Mouse (Mus musculus) CH12.LX (cell line): ENCODE measurements around the gene Lhpp. TPM values are rescaled to one million over a fixed set of nuclear protein-coding genes. Genes with fewer than 3 reads are reported as not detected.

ENCODE experiments used
- DNase-seq: peaks from one replicate; pipeline ENCODE4 v3.0.0-alpha.2; 2013; ENCODE audit errors: extremely low read depth
- H3K27ac ChIP-seq: 2 replicates; pipeline ENCODE4 v1.5.1; 2012; ENCODE audit warnings: low read depth, mild to moderate bottlenecking, control low read depth, moderate library complexity; ENCODE audit not compliant: insufficient read depth
- H3K27me3 ChIP-seq: replicated peaks from 2 replicates; pipeline ENCODE3; 2012; ENCODE audit warnings: inconsistent platforms
- H3K36me3 ChIP-seq, 2 experiments: replicated peaks in 1 of 2; 2 replicates each; pipeline versions ENCODE3 to v1.6.1; 2012; ENCODE audit warnings: inconsistent platforms in 1 of 2, low read length in 1 of 2, mild to moderate bottlenecking in 1 of 2, mixed read lengths in 1 of 2, moderate library complexity in 1 of 2; ENCODE audit not compliant: control insufficient read depth in 1 of 2, insufficient read depth in 1 of 2
- H3K4me1 ChIP-seq, 2 experiments: 2 replicates each; pipeline ENCODE4 v1.6.1; 2012; ENCODE audit warnings: inconsistent platforms in 1 of 2, moderate library complexity in 1 of 2; ENCODE audit not compliant: insufficient read depth in 2 of 2, control insufficient read depth in 1 of 2
- H3K4me2 ChIP-seq: 2 replicates; pipeline ENCODE4 v1.6.1; 2012; ENCODE audit warnings: low read depth, mild to moderate bottlenecking, control low read depth; ENCODE audit not compliant: poor library complexity, insufficient read depth, severe bottlenecking
- H3K4me3 ChIP-seq, 3 experiments: fragments of 150-350 bp in 1 of 3; sonication (generic) in 1 of 3; replicated peaks in 1 of 3; 2 replicates each; pipeline versions ENCODE3 to v1.5.1; 2011 to 2012; ENCODE audit warnings: low read depth in 2 of 3, low read length in 2 of 3, mild to moderate bottlenecking in 2 of 3, moderate library complexity in 2 of 3, control low read depth in 1 of 3, improper control_type of control experiment in 1 of 3, inconsistent platforms in 1 of 3, mixed read lengths in 1 of 3; ENCODE audit not compliant: poor library complexity in 1 of 3
- H3K79me2 ChIP-seq: replicated peaks from 2 replicates; pipeline ENCODE4 v1.6.1; 2012; ENCODE audit warnings: mild to moderate bottlenecking, moderate library complexity; ENCODE audit not compliant: control insufficient read depth, poor library complexity, insufficient read depth, severe bottlenecking; ENCODE audit errors: extremely low read depth
- H3K9ac ChIP-seq: 2 replicates; pipeline ENCODE4 v1.6.1; 2012; ENCODE audit warnings: low read depth, mild to moderate bottlenecking, control low read depth, moderate library complexity; ENCODE audit not compliant: insufficient read depth
- H3K9me3 ChIP-seq: replicated peaks from 2 replicates; pipeline ENCODE3; 2012; ENCODE audit warnings: low read length, inconsistent platforms, mixed read lengths
- CHD2 ChIP-seq: IDR thresholded peaks from 2 replicates; pipeline ENCODE4 v1.6.1; 2011; ENCODE audit warnings: low read length, improper control_type of control experiment
- CTCF ChIP-seq, 2 experiments: IDR thresholded peaks in 1 of 2; conservative IDR thresholded peaks in 1 of 2; 2 replicates each; pipeline ENCODE4 v1.5.1; 2011 to 2012; ENCODE audit warnings: low read depth in 2 of 2, low read length in 2 of 2, improper control_type of control experiment in 1 of 2, inconsistent platforms in 1 of 2, mild to moderate bottlenecking in 1 of 2, moderate library complexity in 1 of 2
- ELF1 ChIP-seq: IDR thresholded peaks from 2 replicates; pipeline ENCODE4 v1.6.1; 2014; ENCODE audit warnings: low read depth, mild to moderate bottlenecking, inconsistent platforms, low read length, improper control_type of control experiment
- EP300 ChIP-seq: IDR thresholded peaks from 2 replicates; pipeline ENCODE4 v1.6.1; 2011; ENCODE audit warnings: low read length, improper control_type of control experiment
- ETS1 ChIP-seq: conservative IDR thresholded peaks from 2 replicates; pipeline ENCODE4 v1.6.1; 2012; ENCODE audit warnings: low read depth, mild to moderate bottlenecking, inconsistent platforms, low read length, improper control_type of control experiment, moderate library complexity
- IRF4 ChIP-seq: IDR thresholded peaks from 2 replicates; pipeline ENCODE4 v1.6.1; 2014; ENCODE audit warnings: low read depth, mild to moderate bottlenecking, inconsistent platforms, low read length, improper control_type of control experiment
- JUN ChIP-seq: IDR thresholded peaks from 2 replicates; pipeline ENCODE4 v1.6.1; 2011; ENCODE audit warnings: low read depth, mild to moderate bottlenecking, low read length, improper control_type of control experiment, moderate library complexity; ENCODE audit not compliant: insufficient read depth
- KAT2A ChIP-seq: IDR thresholded peaks from 2 replicates; pipeline ENCODE4 v1.6.1; 2012; ENCODE audit warnings: low read length, improper control_type of control experiment, inconsistent platforms; ENCODE audit not compliant: insufficient replicate concordance
- MXI1 ChIP-seq: IDR thresholded peaks from 2 replicates; pipeline ENCODE4 v1.6.1; 2011; ENCODE audit warnings: mild to moderate bottlenecking, low read depth, low read length, improper control_type of control experiment
- RAD21 ChIP-seq: IDR thresholded peaks from 2 replicates; pipeline ENCODE4 v1.6.1; 2011; ENCODE audit warnings: low read depth, mild to moderate bottlenecking, low read length, improper control_type of control experiment, moderate library complexity
- TBP ChIP-seq: conservative IDR thresholded peaks from 2 replicates; pipeline ENCODE4 v1.6.1; 2011; ENCODE audit warnings: low read depth, low read length, improper control_type of control experiment
- UBTF ChIP-seq: IDR thresholded peaks from 2 replicates; pipeline ENCODE4 v1.6.1; 2012; ENCODE audit warnings: low read depth, mild to moderate bottlenecking, inconsistent platforms, low read length, improper control_type of control experiment, moderate library complexity
- USF2 ChIP-seq: conservative IDR thresholded peaks from 2 replicates; pipeline ENCODE4 v1.6.1; 2011; ENCODE audit warnings: low read depth, low read length, improper control_type of control experiment
- ZC3H11A ChIP-seq: IDR thresholded peaks from 2 replicates; pipeline ENCODE4 v1.6.1; 2012; ENCODE audit warnings: low read depth, mild to moderate bottlenecking, inconsistent platforms, low read length, improper control_type of control experiment
- ZKSCAN1 ChIP-seq: IDR thresholded peaks from 2 replicates; pipeline ENCODE4 v1.6.1; 2012; ENCODE audit warnings: low read depth, inconsistent platforms, low read length, improper control_type of control experiment, borderline replicate concordance
- ZMIZ1 ChIP-seq: IDR thresholded peaks from 2 replicates; pipeline ENCODE4 v1.6.1; 2012; ENCODE audit warnings: low read depth, mild to moderate bottlenecking, inconsistent platforms, low read length, improper control_type of control experiment
- dilution Hi-C: fragments of 300-500 bp; cut with MboI; formaldehyde crosslinking; loops from 2 replicates; pipeline ENCODE4 v1.14.3; 2020; ENCODE audit warnings: low sequenced_read_pairs; ENCODE audit not compliant: extremely low pct_unique_long_range_greater_than_20kb, extremely low pct_ligation_motif_present
- in situ Hi-C: fragments of 300-500 bp; cut with MboI; formaldehyde crosslinking; loops from 3 replicates; pipeline ENCODE4 v1.14.3; 2019; ENCODE audit warnings: low sequenced_read_pairs, low pct_ligation_motif_present, low pct_unique_long_range_greater_than_20kb, mixed read lengths
- polyA plus RNA-seq: library from polyadenylated mRNA; unstranded; fragments of >175 nt; gene quantifications from 2 replicates; pipeline ENCODE4 v1.2.1, GENCODE M21; 2012; ENCODE audit warnings: low read depth; ENCODE audit not compliant: insufficient read length
- total RNA-seq, 2 experiments: library from RNA; depleted of rRNA; stranded (reverse); fragments of 300-350 nt in 1 of 2; fragments of >200 nt in 1 of 2; gene quantifications; 2 replicates each; pipeline ENCODE4 v1.2.3; 2012 to 2014

Gene Lhpp
- total and polyA plus RNA-seq, 3 experiments, result 7.8 to 15.4 (median 14.6) TPM

GRCm38 (mm10) chr7:132738844-132739243 is 128.4 kb downstream of the Lhpp start:
- peaks cover 20 to 43% of the 10 kb centered on the region in 2 experiments for H3K4me1 ChIP-seq
- H3K27me3 ChIP-seq, result no peaks in the 10 kb centered on the region
- peaks cover 39 to 77% of the 10 kb centered on the region in 2 experiments for H3K36me3 ChIP-seq
- no peak overlapping the region for H3K4me2 ChIP-seq
- H3K27ac ChIP-seq, result no peak overlapping the region
- no peaks in the 10 kb centered on the region for H3K79me2 ChIP-seq
- H3K9ac ChIP-seq, result no peak overlapping the region
- dilution Hi-C loops (no loop called here), in situ Hi-C loops (no loop called here)
- no peaks in the 10 kb centered on the region for H3K9me3 ChIP-seq
- TF ChIP-seq USF2 (no peak), JUN (no peak), IRF4 (no peak), CHD2 (no peak), ELF1 (no peak), CTCF (conservative IDR thresholded peaks at IDR 0.05 in 1 of 2, IDR thresholded peaks at IDR 0.05 in 1 of 2; ENCODE audit: low read depth in 2 of 2, low read length in 2 of 2) (no peak)
- H3K4me3 ChIP-seq, result no peak overlapping the region
- no peak for DNase-seq

GRCm38 (mm10) chr7:132739829-132740228 is 129.4 kb downstream of the Lhpp start:
- TF ChIP-seq UBTF, result no peak
- TF ChIP-seq CHD2, result no peak
- TF ChIP-seq KAT2A, result no peak
- no peak for TF ChIP-seq IRF4
- TF ChIP-seq TBP, result no peak
- TF ChIP-seq ZMIZ1, result no peak
- peaks cover 20 to 33% of the 10 kb centered on the region in 2 experiments for H3K4me1 ChIP-seq
- peaks cover 31 to 67% of the 10 kb centered on the region in 2 experiments for H3K36me3 ChIP-seq
- DNase-seq, result no peak
- no peak overlapping the region for H3K9ac ChIP-seq
- in situ Hi-C loops (no loop called here), dilution Hi-C loops (no loop called here)
- H3K4me3 ChIP-seq, result no peak overlapping the region
- no peak overlapping the region for H3K4me2 ChIP-seq
- H3K27ac ChIP-seq, result no peak overlapping the region
- H3K79me2 ChIP-seq, result no peaks in the 10 kb centered on the region
- H3K9me3 ChIP-seq, result no peaks in the 10 kb centered on the region
- H3K27me3 ChIP-seq, result no peaks in the 10 kb centered on the region

GRCm38 (mm10) chr7:132742912-132743311 is 132.5 kb downstream of the Lhpp start:
- TF ChIP-seq RAD21 (no peak), ETS1 (no peak), ZMIZ1 (no peak), ZKSCAN1 (no peak), MXI1 (no peak), EP300 (no peak), TBP (no peak), CTCF (conservative IDR thresholded peaks at IDR 0.05 in 1 of 2, IDR thresholded peaks at IDR 0.05 in 1 of 2; ENCODE audit: low read depth in 2 of 2, low read length in 2 of 2) (no peak), ZC3H11A (no peak)
- in situ Hi-C loops (no loop called here), dilution Hi-C loops (no loop called here)
- Histone ChIP-seq H3K4me3 (no peak overlapping the region), H3K79me2 (no peaks in the 10 kb centered on the region), H3K27ac (no peak overlapping the region), H3K4me1 (peaks cover 1 to 27% of the 10 kb centered on the region in 2 experiments), H3K9ac (no peak overlapping the region), H3K36me3 (peaks cover 29 to 73% of the 10 kb centered on the region in 2 experiments), H3K9me3 (no peaks in the 10 kb centered on the region), H3K4me2 (no peak overlapping the region), H3K27me3 (no peaks in the 10 kb centered on the region)
- DNase-seq, result no peak
